Comparison of ENCODE assay signal across 9 mouse cellular contexts in genomic region chr19:20536538-20536937, GRCm38 (mm10). TPM values are rescaled to one million over a fixed set of nuclear protein-coding genes. Genes with fewer than 3 reads are reported as not detected.
DNase-seq lines count a peak whose midpoint lies in the region; ATAC-seq lines count a peak whose summit lies in the region.
"Had no signal": no experiment of that assay in that cellular context is flagged by ENCODE, and none has a peak within 500 bp of the region (broad histone marks: within the 10 kb centered on the region; RNA-seq: fewer than 3 reads in every experiment).

No protein-coding gene starts in this region.

- no peak for ATAC-seq in erythroid progenitor cell, adult 5-6 weeks (replicated peaks; ENCODE audit: low FRiP score, poor library complexity, severe bottlenecking)

- peak; percentile 26 for DNase-seq in layer of hippocampus, adult 11-12 months (ENCODE audit: low spot score)
- DNase-seq in layer of hippocampus, adult 9-10 months (ENCODE audit: low spot score) = no peak
- DNase-seq in brain, embryonic 18.5 days (ENCODE audit: low read depth, low spot score) = peak; percentile 50
- DNase-seq in layer of hippocampus, postnatal 36 days = peak; percentile 11 to 12
- peak; percentile 6 for DNase-seq in right cerebral cortex, postnatal 4 days
- DNase-seq in kidney, postnatal 10 days = no peak
- DNase-seq: adrenal gland, postnatal 25 days; lung, adult 2 months had no signal

RNA-seq across cellular contexts. Expression of gene Aldh1a1, which starts 44.0 kb away (rescaled TPM):
- total RNA-seq in layer of hippocampus, postnatal 36 days (2021) = 10 to 100 TPM; 58.5 to 63.2 TPM
- total RNA-seq in erythroid progenitor cell, adult 5-6 weeks (2015; ENCODE audit: low replicate concordance) = 31.9 and 62.3 TPM in 2 replicates
- 114 and 117 TPM in 2 replicates for total RNA-seq in erythroid progenitor cell, adult 5-6 weeks (2017; ENCODE audit: low replicate concordance)

Comparison
In these comparisons a context has a peak if more than half of its experiments do, and no peak if none do; other contexts are left out.
1. DNase-seq: peak in layer of hippocampus, adult 11-12 months (single experiment), brain, embryonic 18.5 days (single experiment), layer of hippocampus, postnatal 36 days (2 of 2) and right cerebral cortex, postnatal 4 days (single experiment); none in layer of hippocampus, adult 9-10 months (single experiment) and kidney, postnatal 10 days (single experiment).